Mouse (Mus musculus): ENCODE data around the gene Muc1. TPM values are rescaled to one million over a fixed set of nuclear protein-coding genes. Genes with fewer than 3 reads are reported as not detected.

Gene Muc1
- polyA plus RNA-seq, 1 experiment from 2014 or later, result 1.2 TPM

GRCm38 (mm10) chr3:89243609-89244008 lies 14.8 kb downstream of the Muc1 start:
- Histone ChIP-seq H3K4me2 (peak overlapping the region; percentile 88), H3K27ac (replicated peaks) (peak overlapping the region; percentile 96), H3K9ac (peak overlapping the region; percentile 71), H3K27me3 (no peaks in the 10 kb centered on the region), H3K4me3 (peak overlapping the region; percentile 88), H3K9me3 (no peaks in the 10 kb centered on the region), H3K4me1 (replicated peaks) (peaks cover 47% of the 10 kb centered on the region), H3K36me3 (peaks cover 38% of the 10 kb centered on the region)
- no peak for ATAC-seq (ENCODE audit: low FRiP score, low read depth)
- 9% methylated on average over 14 of the region's 14 CpGs for WGBS

GRCm38 (mm10) chr3:89244158-89244981 lies 15.5 kb downstream of the Muc1 start:
- no peaks in the 10 kb centered on the region for H3K27me3 ChIP-seq
- no peaks in the 10 kb centered on the region for H3K9me3 ChIP-seq
- peak overlapping the region; percentile 88 for H3K4me2 ChIP-seq
- peaks cover 31% of the 10 kb centered on the region for H3K36me3 ChIP-seq
- H3K4me1 ChIP-seq (replicated peaks), result peaks cover 47% of the 10 kb centered on the region
- peak overlapping the region; percentile 96 for H3K27ac ChIP-seq (replicated peaks)
- H3K9ac ChIP-seq, result peak overlapping the region; percentile 71
- peak; percentile 35 for ATAC-seq (ENCODE audit: low FRiP score, low read depth)
- WGBS, result 11% methylated on average over 25 of the region's 25 CpGs
- peak overlapping the region; percentile 88 for H3K4me3 ChIP-seq

- 1% methylated on average over 17 of the region's 26 CpGs for WGBS
Measured at GRCm38 (mm10) chr3:89244982-89245687, 16.3 kb downstream of the Muc1 start.

DNA sequence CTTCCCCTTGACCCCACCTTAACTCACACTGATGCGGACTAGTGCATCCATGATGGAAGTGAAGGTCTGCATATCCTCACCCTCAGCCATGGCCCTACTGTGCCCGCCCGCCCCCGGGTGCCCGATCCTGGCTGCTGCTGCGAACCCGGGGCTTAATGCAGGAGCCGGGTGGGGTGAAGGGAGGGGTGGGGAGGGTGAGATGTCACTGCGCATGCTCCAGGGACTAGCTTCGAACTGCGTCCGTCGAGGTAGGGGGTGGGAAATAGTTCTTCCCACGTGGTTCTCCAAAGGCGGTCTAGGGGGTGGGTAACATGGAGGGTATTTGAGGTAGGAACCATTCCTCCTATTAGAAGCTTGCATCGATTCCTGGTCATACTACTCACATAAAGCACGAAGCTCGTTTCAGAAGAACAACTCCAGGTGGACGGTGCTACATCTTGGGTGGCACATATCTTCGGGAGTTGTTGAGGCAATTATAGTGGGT lies 16.9 kb downstream of the Muc1 start, which contains the start of gene Krtcap2:
Gene Krtcap2 (plus strand): TSS at position 279 of the 484 bp plus-strand sequence.
- Histone ChIP-seq H3K36me3 (peaks cover 20% of the 10 kb centered on the region), H3K4me1 (replicated peaks) (peaks cover 51% of the 10 kb centered on the region), H3K27ac (replicated peaks) (peak within 1 kb of the TSS; percentile 96), H3K27me3 (no peaks in the 10 kb centered on the region), H3K4me2 (peak within 1 kb of the TSS; percentile 88), H3K9me3 (no peaks in the 10 kb centered on the region), H3K9ac (peak within 1 kb of the TSS; percentile 71), H3K4me3 (peak within 1 kb of the TSS; percentile 88)
- ATAC-seq (ENCODE audit: low FRiP score, low read depth), result peak; percentile 75
- WGBS, result 2% methylated on average over 20 of the region's 20 CpGs

More at GRCm38 (mm10) chr3:89244982-89245687, 16.3 kb downstream of the Muc1 start:
- peak; percentile 68 for ATAC-seq (ENCODE audit: low FRiP score, low read depth)
- Histone ChIP-seq H3K9ac (peak overlapping the region; percentile 71), H3K4me1 (replicated peaks) (peaks cover 47% of the 10 kb centered on the region), H3K4me3 (peak overlapping the region; percentile 88), H3K27ac (replicated peaks) (peak overlapping the region; percentile 96), H3K27me3 (no peaks in the 10 kb centered on the region), H3K4me2 (peak overlapping the region; percentile 88), H3K9me3 (no peaks in the 10 kb centered on the region), H3K36me3 (peaks cover 26% of the 10 kb centered on the region)

GRCm38 (mm10) chr3:89246261-89247100 lies 17.6 kb downstream of the Muc1 start, which contains the start of gene Trim46:
Trim46 (minus strand) TSS chr3:89246309.
- ATAC-seq (ENCODE audit: low FRiP score, low read depth), result peak; percentile 68
- under 1% methylated on average over 42 of the region's 42 CpGs for WGBS
- Histone ChIP-seq H3K4me1 (replicated peaks) (peaks cover 58% of the 10 kb centered on the region), H3K4me3 (peak within 1 kb of the TSS; percentile 88), H3K27ac (replicated peaks) (peak within 1 kb of the TSS; percentile 96), H3K9me3 (no peaks in the 10 kb centered on the region), H3K27me3 (no peaks in the 10 kb centered on the region), H3K9ac (peak within 1 kb of the TSS; percentile 71), H3K36me3 (peaks cover 13% of the 10 kb centered on the region), H3K4me2 (peak within 1 kb of the TSS; percentile 88)

DNA sequence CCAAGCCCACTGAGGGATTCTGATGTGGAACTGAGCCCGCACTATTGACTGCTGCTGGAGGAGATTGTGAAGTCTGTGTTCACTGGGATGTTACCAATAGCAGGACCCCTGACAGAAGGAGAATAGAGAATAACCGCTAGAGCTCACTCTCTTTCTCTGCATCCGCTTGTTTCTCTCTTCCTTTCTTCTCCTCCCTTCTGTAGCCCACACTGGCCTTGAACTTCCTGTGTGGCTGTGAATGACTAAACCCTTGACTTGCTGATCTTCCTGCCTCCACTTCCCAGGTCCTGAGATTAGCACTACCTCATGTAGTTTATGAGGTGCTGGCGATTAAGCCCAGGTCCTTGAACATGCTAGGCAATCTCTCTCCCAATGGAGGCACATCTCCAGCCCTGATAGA lies 18.6 kb downstream of the Muc1 start:
- Histone ChIP-seq H3K9ac (peak overlapping the region; percentile 71; the same call in 1 of the 2 replicates), H3K4me3 (peak overlapping the region; percentile 88), H3K27ac (replicated peaks) (no peak overlapping the region), H3K27me3 (no peaks in the 10 kb centered on the region), H3K36me3 (0 out of 2 replicates have a peak, but pooled peaks cover 4% of the 10 kb centered on the region), H3K9me3 (no peaks in the 10 kb centered on the region), H3K4me2 (peak overlapping the region; percentile 88), H3K4me1 (replicated peaks) (peaks cover 56% of the 10 kb centered on the region)
- WGBS, result 88% methylated on average over 4 of the region's 4 CpGs
- no peak for ATAC-seq (ENCODE audit: low FRiP score, low read depth)

- H3K36me3 ChIP-seq, result 0 out of 2 replicates have a peak, but pooled peaks cover 4% of the 10 kb centered on the region
- no peak for ATAC-seq (ENCODE audit: low FRiP score, low read depth)
- H3K27me3 ChIP-seq, result no peaks in the 10 kb centered on the region
- H3K4me3 ChIP-seq, result no peak overlapping the region
- H3K9ac ChIP-seq, result no peak overlapping the region
- 23% methylated on average over 7 of the region's 7 CpGs for WGBS
- H3K4me1 ChIP-seq (replicated peaks), result peaks cover 35% of the 10 kb centered on the region
- no peak overlapping the region for H3K4me2 ChIP-seq
- no peaks in the 10 kb centered on the region for H3K9me3 ChIP-seq
- H3K27ac ChIP-seq (replicated peaks), result no peak overlapping the region
Measured at GRCm38 (mm10) chr3:89250435-89251040, 21.7 kb downstream of the Muc1 start.

- Histone ChIP-seq H3K27ac (replicated peaks) (no peak overlapping the region), H3K4me3 (no peak overlapping the region), H3K9ac (no peak overlapping the region), H3K27me3 (no peaks in the 10 kb centered on the region), H3K4me2 (peak overlapping the region; percentile 35), H3K9me3 (no peaks in the 10 kb centered on the region), H3K36me3 (0 out of 2 replicates have a peak, but pooled peaks cover 4% of the 10 kb centered on the region), H3K4me1 (replicated peaks) (peaks cover 30% of the 10 kb centered on the region)
- ATAC-seq (ENCODE audit: low FRiP score, low read depth), result 0 out of 2 replicates have a peak, but pooled peaks have one; percentile 21
- WGBS, result 13% methylated on average over 17 of the region's 17 CpGs
Measured at GRCm38 (mm10) chr3:89251365-89251895, 22.6 kb downstream of the Muc1 start.

- H3K9me3 ChIP-seq, result no peaks in the 10 kb centered on the region
- no peak overlapping the region for H3K27ac ChIP-seq (replicated peaks)
- H3K4me1 ChIP-seq (replicated peaks), result peaks cover 14% of the 10 kb centered on the region
- no peak overlapping the region for H3K4me2 ChIP-seq
- H3K27me3 ChIP-seq, result no peaks in the 10 kb centered on the region
- H3K36me3 ChIP-seq, result no peaks in the 10 kb centered on the region
- H3K4me3 ChIP-seq, result no peak overlapping the region
- no peak for ATAC-seq (ENCODE audit: low FRiP score, low read depth)
- 91% methylated on average over 5 of the region's 5 CpGs for WGBS
- no peak overlapping the region for H3K9ac ChIP-seq
Measured at GRCm38 (mm10) chr3:89254994-89255393, 26.1 kb downstream of the Muc1 start.

DNA sequence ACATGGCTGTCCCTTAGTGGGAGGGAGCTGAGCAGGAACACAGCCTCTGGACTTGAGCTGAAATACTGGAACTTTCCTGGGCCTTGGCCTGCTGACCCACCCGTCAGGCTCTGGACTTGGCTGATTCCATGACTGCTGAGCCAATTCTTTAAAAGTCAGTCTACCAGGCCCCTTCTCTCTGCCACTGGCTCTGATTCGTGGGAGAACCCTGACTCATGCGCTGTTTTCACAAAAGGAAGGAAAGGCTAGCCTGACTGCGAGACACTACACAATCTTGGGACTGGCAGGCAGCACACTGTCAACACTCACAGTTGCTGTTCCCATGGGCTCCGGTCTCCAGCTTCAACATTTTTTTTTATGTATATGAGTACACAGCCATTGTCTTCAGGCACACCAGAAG lies 27.3 kb downstream of the Muc1 start:
- Histone ChIP-seq H3K27me3 (no peaks in the 10 kb centered on the region), H3K9ac (no peak overlapping the region), H3K4me3 (no peak overlapping the region), H3K27ac (replicated peaks) (no peak overlapping the region), H3K9me3 (no peaks in the 10 kb centered on the region), H3K36me3 (no peaks in the 10 kb centered on the region), H3K4me1 (replicated peaks) (peaks cover 6% of the 10 kb centered on the region), H3K4me2 (no peak overlapping the region)
- WGBS, result 87% methylated on average over 5 of the region's 5 CpGs
- ATAC-seq (ENCODE audit: low FRiP score, low read depth), result no peak

- Histone ChIP-seq H3K4me2 (no peak within 1 kb of the TSS), H3K36me3 (no peaks in the 10 kb centered on the region), H3K4me3 (no peak within 1 kb of the TSS), H3K27me3 (no peaks in the 10 kb centered on the region), H3K27ac (replicated peaks) (no peak within 1 kb of the TSS), H3K4me1 (replicated peaks) (no peaks in the 10 kb centered on the region), H3K9ac (no peak within 1 kb of the TSS), H3K9me3 (no peaks in the 10 kb centered on the region)
- WGBS, result 50% methylated on average over 7 of the region's 7 CpGs
- ATAC-seq (ENCODE audit: low FRiP score, low read depth), result no peak
Measured at GRCm38 (mm10) chr3:89259076-89259475, 30.2 kb downstream of the Muc1 start, which contains the start of gene Dpm3. Dpm3 (plus strand) TSS chr3:89259358.

All from hindbrain, embryonic 15.5 days (tissue).